Mouse (Mus musculus) forebrain, embryonic 11.5 days (tissue): ENCODE measurements around the gene Apbb2. TPM values are rescaled to one million over a fixed set of nuclear protein-coding genes. Genes with fewer than 3 reads are reported as not detected.
A peak's percentile ranks its signal among the peaks of the same experiment; 100 is the strongest.

Experiments
- ATAC-seq: fragments of 200-750 bp; cut with Nextera tagmentation; replicated peaks from 2 replicates; pipeline ENCODE4 v1.8.0; 2017; ENCODE audit warnings: moderate TSS enrichment; ENCODE audit not compliant: low FRiP score
- DNase-seq: peaks from one replicate; pipeline ENCODE4 v3.0.0-alpha.2; 2017; ENCODE audit warnings: low spot score
- H3K27ac ChIP-seq: fragments of 300-500 bp; sonication (generic); 2 replicates; pipeline ENCODE4 v1.5.1; 2014; ENCODE audit warnings: low read depth, low read length
- H3K27me3 ChIP-seq: fragments of 300-500 bp; sonication (generic); 2 replicates; pipeline ENCODE4 v1.6.1; 2014; ENCODE audit warnings: mild to moderate bottlenecking, low read length, mixed read lengths; ENCODE audit not compliant: control insufficient read depth, insufficient read depth
- H3K36me3 ChIP-seq: fragments of 300-500 bp; sonication (generic); 2 replicates; pipeline ENCODE4 v1.6.1; 2014; ENCODE audit warnings: mild to moderate bottlenecking, low read length, moderate library complexity, mixed read lengths; ENCODE audit not compliant: control insufficient read depth, insufficient read depth
- H3K4me1 ChIP-seq: fragments of 300-500 bp; sonication (generic); replicated peaks from 2 replicates; pipeline ENCODE4 v1.6.1; 2014; ENCODE audit warnings: low read length, mixed read lengths; ENCODE audit not compliant: control insufficient read depth, insufficient read depth
- H3K4me2 ChIP-seq: fragments of 300-500 bp; sonication (generic); 2 replicates; pipeline ENCODE4 v1.6.1; 2014; ENCODE audit warnings: low read depth, mild to moderate bottlenecking, low read length, moderate library complexity, mixed read lengths; ENCODE audit not compliant: severe bottlenecking
- H3K4me3 ChIP-seq: fragments of 300-500 bp; sonication (generic); 2 replicates; pipeline ENCODE4 v1.5.1; 2014; ENCODE audit warnings: low read depth, low read length
- H3K9ac ChIP-seq: fragments of 300-500 bp; sonication (generic); 2 replicates; pipeline ENCODE4 v1.6.1; 2014; ENCODE audit warnings: low read length
- H3K9me3 ChIP-seq: fragments of 300-500 bp; sonication (generic); 2 replicates; pipeline ENCODE4 v1.6.1; 2016; ENCODE audit warnings: low read length, mixed read lengths; ENCODE audit not compliant: control insufficient read depth
- WGBS: fragments of 180-500 bp; shearing (Covaris S2); extraction: QIAGEN DNeasy Blood & Tissue Kit; methylation state at CpG from one replicate; pipeline ENCODE4 v1.1.7; 2014; 5-methylcytosine and 5-hydroxymethylcytosine counted together
- polyA plus RNA-seq: library from polyadenylated mRNA; unstranded; fragments of >200 nt; fragmentation: Nextera tagmentation; extraction: Ambion mirVana; gene quantifications from 2 replicates; pipeline ENCODE4 v1.2.1, GENCODE M21; 2014

The Apbb2 gene
- polyA plus RNA-seq, 1 experiment from 2014 or later: 35.3 TPM

DNA sequence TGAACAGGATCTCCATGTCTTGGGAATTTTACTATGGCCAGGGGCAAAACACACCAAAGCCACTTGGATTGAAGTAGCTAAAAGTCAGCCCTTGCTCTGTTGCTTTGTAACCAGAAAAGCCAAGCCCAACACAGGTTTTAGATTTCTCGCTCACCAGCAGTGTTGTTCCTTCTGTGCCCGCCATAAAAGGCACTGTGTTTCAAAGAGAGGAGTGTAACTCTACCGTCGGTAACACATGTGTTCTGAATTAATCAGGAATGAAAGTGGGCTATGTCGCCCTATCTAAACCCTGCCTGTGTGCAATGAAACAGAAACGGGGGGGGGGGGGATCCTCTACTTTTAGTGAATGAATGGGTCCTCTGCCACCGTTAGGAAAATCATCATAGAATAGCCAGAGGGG lies 90.0 kb downstream of the Apbb2 start:
- H3K4me1 ChIP-seq: peaks cover 2% of the 10 kb centered on the region; the same call in 1 of the 2 replicates
- no peaks in the 10 kb centered on the region for H3K9me3 ChIP-seq
- ATAC-seq (no peak), DNase-seq (peak; percentile 46)
- no peaks in the 10 kb centered on the region for H3K36me3 ChIP-seq
- no peak overlapping the region for H3K27ac ChIP-seq
- no peak overlapping the region for H3K4me2 ChIP-seq
- no peak overlapping the region for H3K4me3 ChIP-seq
- no peaks in the 10 kb centered on the region for H3K27me3 ChIP-seq
- WGBS: 53% methylated on average over 7 of the region's 7 CpGs
- no peak overlapping the region for H3K9ac ChIP-seq

DNA sequence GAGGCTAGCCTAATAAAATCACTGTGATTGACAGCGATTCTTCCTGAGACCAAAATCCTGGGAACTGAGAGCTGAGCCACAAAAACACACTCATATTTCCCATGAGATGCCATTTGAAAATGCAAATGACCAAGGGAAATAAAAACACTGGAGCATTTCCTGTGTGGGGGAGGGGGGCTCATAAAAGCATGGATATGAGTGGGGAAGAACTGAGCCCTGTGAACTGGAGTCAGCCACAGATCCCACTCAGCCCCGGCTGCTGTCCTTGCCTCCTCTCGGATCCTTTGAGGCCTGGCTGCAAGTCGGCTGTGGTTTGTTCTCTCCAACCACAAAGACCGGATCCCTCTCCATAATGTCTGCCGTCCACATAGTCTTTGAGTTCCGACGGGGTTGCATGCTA lies 91.5 kb downstream of the Apbb2 start:
- no peak for ATAC-seq
- H3K27ac ChIP-seq: no peak overlapping the region

GRCm38 (mm10) chr5:66525002-66525401 lies 93.6 kb downstream of the Apbb2 start:
- no peak overlapping the region for H3K9ac ChIP-seq
- no peaks in the 10 kb centered on the region for H3K36me3 ChIP-seq
- H3K27ac ChIP-seq: no peak overlapping the region
- no peak overlapping the region for H3K4me3 ChIP-seq
- no peaks in the 10 kb centered on the region for H3K27me3 ChIP-seq
- H3K4me2 ChIP-seq: no peak overlapping the region
- no peaks in the 10 kb centered on the region for H3K9me3 ChIP-seq
- ATAC-seq (no peak), DNase-seq (no peak)
- peaks cover 3% of the 10 kb centered on the region; the same call in 1 of the 2 replicates for H3K4me1 ChIP-seq
- WGBS: 77% methylated on average over 4 of the region's 4 CpGs

More for the DNA sequence above, 91.5 kb downstream of the Apbb2 start:
- Histone ChIP-seq H3K27me3 (no peaks in the 10 kb centered on the region), H3K36me3 (no peaks in the 10 kb centered on the region), H3K4me3 (no peak overlapping the region), H3K4me1 (peaks cover 3% of the 10 kb centered on the region; the same call in 1 of the 2 replicates), H3K9ac (no peak overlapping the region), H3K4me2 (no peak overlapping the region), H3K9me3 (no peaks in the 10 kb centered on the region)
- no peak for DNase-seq
- 72% methylated on average over 8 of the region's 8 CpGs for WGBS

GRCm38 (mm10) chr5:66523681-66524503 lies 94.7 kb downstream of the Apbb2 start:
- no peak overlapping the region for H3K9ac ChIP-seq
- DNase-seq: no peak
- no peak overlapping the region for H3K4me2 ChIP-seq
- peaks cover 3% of the 10 kb centered on the region; the same call in 1 of the 2 replicates for H3K4me1 ChIP-seq
- no peaks in the 10 kb centered on the region for H3K9me3 ChIP-seq
- H3K36me3 ChIP-seq: no peaks in the 10 kb centered on the region
- no peaks in the 10 kb centered on the region for H3K27me3 ChIP-seq
- no peak for ATAC-seq
- no peak overlapping the region for H3K4me3 ChIP-seq
- H3K27ac ChIP-seq: no peak overlapping the region
- WGBS: 59% methylated on average over 16 of the region's 16 CpGs

DNA sequence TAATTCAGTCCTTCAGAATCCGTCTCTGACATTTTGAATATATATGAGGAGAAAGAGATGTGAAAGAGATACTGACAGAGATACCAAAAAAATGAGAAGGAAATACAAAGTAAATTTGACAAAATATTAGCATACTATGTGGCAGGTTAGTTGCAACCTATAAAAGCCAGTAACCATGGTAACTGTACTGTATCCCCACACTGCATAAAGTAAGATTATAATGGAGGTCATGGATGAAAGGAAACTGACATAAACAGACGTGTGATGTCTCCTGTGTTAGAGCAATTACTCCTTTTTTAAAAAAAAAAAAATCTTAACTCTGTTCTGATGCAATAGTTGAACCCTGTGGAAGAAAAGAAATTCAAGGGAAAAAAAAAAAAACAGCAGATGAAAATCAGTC lies 97.3 kb downstream of the Apbb2 start:
- H3K4me2 ChIP-seq: no peak overlapping the region

DNA sequence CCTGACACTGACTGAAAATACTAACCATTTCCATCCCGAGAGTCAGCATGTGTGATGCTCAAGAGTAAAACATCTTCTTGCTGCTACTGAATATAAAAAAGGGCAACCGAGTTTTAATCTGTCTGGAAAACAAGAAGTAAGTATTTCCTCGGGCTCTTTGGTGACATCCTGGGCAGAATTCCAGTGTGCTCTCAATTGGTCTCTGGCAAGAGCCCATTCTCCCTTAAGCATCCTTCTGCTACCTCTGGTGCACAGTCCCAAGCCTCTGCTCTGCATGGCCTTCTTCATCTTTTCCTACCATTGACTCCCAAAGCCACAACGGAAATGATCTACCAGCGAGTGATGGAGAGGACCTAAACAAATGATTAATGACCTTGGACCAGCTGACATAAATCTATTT lies 99.1 kb downstream of the Apbb2 start:
- H3K36me3 ChIP-seq: no peaks in the 10 kb centered on the region
- no peak overlapping the region for H3K4me3 ChIP-seq
- H3K27me3 ChIP-seq: no peaks in the 10 kb centered on the region
- 80% methylated on average over 5 of the region's 5 CpGs for WGBS
- ATAC-seq: no peak
- H3K4me2 ChIP-seq: no peak overlapping the region
- DNase-seq: no peak
- no peak overlapping the region for H3K27ac ChIP-seq
- 0 out of 2 replicates have a peak, but pooled peaks cover 6% of the 10 kb centered on the region for H3K4me1 ChIP-seq
- no peaks in the 10 kb centered on the region for H3K9me3 ChIP-seq
- H3K9ac ChIP-seq: no peak overlapping the region

More for the DNA sequence above, 97.3 kb downstream of the Apbb2 start:
- WGBS: 72% methylated on average over 2 of the region's 2 CpGs
- H3K4me1 ChIP-seq: peaks cover 6% of the 10 kb centered on the region; the same call in 1 of the 2 replicates
- no peak overlapping the region for H3K4me3 ChIP-seq
- H3K9ac ChIP-seq: no peak overlapping the region
- ATAC-seq: no peak
- no peak for DNase-seq
- no peaks in the 10 kb centered on the region for H3K9me3 ChIP-seq
- H3K27ac ChIP-seq: no peak overlapping the region
- H3K36me3 ChIP-seq: no peaks in the 10 kb centered on the region
- H3K27me3 ChIP-seq: no peaks in the 10 kb centered on the region

- Histone ChIP-seq H3K4me3 (no peak overlapping the region), H3K27ac (no peak overlapping the region), H3K9me3 (no peaks in the 10 kb centered on the region), H3K4me2 (no peak overlapping the region), H3K36me3 (no peaks in the 10 kb centered on the region), H3K27me3 (no peaks in the 10 kb centered on the region), H3K9ac (no peak overlapping the region), H3K4me1 (0 out of 2 replicates have a peak, but pooled peaks cover 3% of the 10 kb centered on the region)
- 38% methylated on average over 14 of the region's 14 CpGs for WGBS
- ATAC-seq (0 out of 2 replicates have a peak, but pooled peaks have one; percentile 24), DNase-seq (peak; percentile 54)
These were observed 100.1 kb downstream of the Apbb2 start for GRCm38 (mm10) chr5:66518411-66519006.

GRCm38 (mm10) chr5:66517503-66517902 lies 101.1 kb downstream of the Apbb2 start:
- ATAC-seq: no peak
- Histone ChIP-seq H3K4me3 (no peak overlapping the region), H3K9ac (no peak overlapping the region), H3K4me2 (no peak overlapping the region), H3K27me3 (no peaks in the 10 kb centered on the region), H3K9me3 (no peaks in the 10 kb centered on the region), H3K36me3 (no peaks in the 10 kb centered on the region), H3K27ac (no peak overlapping the region), H3K4me1 (0 out of 2 replicates have a peak, but pooled peaks cover 2% of the 10 kb centered on the region)
- peak; percentile 18 for DNase-seq
- WGBS: 80% methylated on average over 6 of the region's 6 CpGs
